Mouse (Mus musculus) adrenal gland, adult 2 months (tissue): ENCODE data around the gene Pla2g2c. TPM values are rescaled to one million over a fixed set of nuclear protein-coding genes. Genes with fewer than 3 reads are reported as not detected.

Source experiments
- polyA plus RNA-seq: library from polyadenylated mRNA; depleted of rRNA; stranded (reverse); fragments of >200 nt; gene quantifications from 2 replicates; pipeline ENCODE4 v1.2.3, GENCODE M21; 2012; rRNA removed
- total RNA-seq, 2 experiments: library from RNA; stranded (reverse); gene quantifications; 2 replicates each; pipeline ENCODE4 v1.2.3; 2021

The Pla2g2c gene
- total and polyA plus RNA-seq, 3 experiments = 0.24 to 0.30 TPM; not detected in 1

Other genes with a start within 250 kb of the Pla2g2c start
- not detected for gene Vwa5b1, start 88.9 kb upstream of the Pla2g2c start, total RNA-seq
- gene Vwa5b1, start 88.9 kb upstream of the Pla2g2c start, polyA plus RNA-seq = not detected in 2 replicates
- gene Ubxn10, start 12.4 kb downstream of the Pla2g2c start, total RNA-seq = 1 to 10 TPM in 1 of 2 experiments, under 1 TPM in 1; 0.52 to 1.6 TPM
- gene Ubxn10, start 12.4 kb downstream of the Pla2g2c start, polyA plus RNA-seq = 1.9 and 2.0 TPM in 2 replicates
- 10 to 100 TPM; 20.6 to 34.4 TPM for gene Pla2g2f, start 32.8 kb downstream of the Pla2g2c start, total RNA-seq
- 54.0 and 67.7 TPM in 2 replicates for gene Pla2g2f, start 32.8 kb downstream of the Pla2g2c start, polyA plus RNA-seq
- 1 to 10 TPM; 2.3 to 2.9 TPM for gene Pla2g2d, start 50.9 kb downstream of the Pla2g2c start, total RNA-seq
- 1.3 and 1.4 TPM in 2 replicates for gene Pla2g2d, start 50.9 kb downstream of the Pla2g2c start, polyA plus RNA-seq
- gene Pla2g5, start 138.7 kb downstream of the Pla2g2c start, total RNA-seq = 10 to 100 TPM; 13.1 TPM
- gene Pla2g5, start 138.7 kb downstream of the Pla2g2c start, polyA plus RNA-seq = 88.3 and 101 TPM in 2 replicates
- not detected for gene Gm13030, start 149.2 kb downstream of the Pla2g2c start, total RNA-seq
- gene Gm13030, start 149.2 kb downstream of the Pla2g2c start, polyA plus RNA-seq = not detected in 2 replicates
- 1 to 10 TPM; 1.4 to 4.6 TPM for gene Pla2g2e, start 153.2 kb downstream of the Pla2g2c start, total RNA-seq
- gene Pla2g2e, start 153.2 kb downstream of the Pla2g2c start, polyA plus RNA-seq = 0.73 and 1.4 TPM in 2 replicates
- 10 to 100 TPM in 1 of 2 experiments, 1 to 10 TPM in 1; 9.8 to 11.3 TPM for gene Otud3, start 189.2 kb downstream of the Pla2g2c start, total RNA-seq
- gene Otud3, start 189.2 kb downstream of the Pla2g2c start, polyA plus RNA-seq = 5.6 TPM in 2 replicates
- gene Rnf186, start 242.3 kb downstream of the Pla2g2c start, total RNA-seq = not detected
- gene Rnf186, start 242.3 kb downstream of the Pla2g2c start, polyA plus RNA-seq = 0.10 TPM in 1 of 2 replicates, not detected in the other
- gene Tmco4, start 248.1 kb downstream of the Pla2g2c start, total RNA-seq = 10 to 100 TPM; 13.2 to 17.0 TPM
- 14.4 and 15.4 TPM in 2 replicates for gene Tmco4, start 248.1 kb downstream of the Pla2g2c start, polyA plus RNA-seq